Mouse (Mus musculus) layer of hippocampus, adult 9-11 months (tissue): ENCODE results near the gene Gm36245.
"Not testable (repeated sequence)": the region's sequence is repeated elsewhere in the genome, so short reads cannot be mapped to it uniquely, and the experiment has no call there.

ENCODE experiments used
- DNase-seq: peaks from one replicate; pipeline ENCODE4 v3.0.0; 2022

Gene Gm36245

DNA sequence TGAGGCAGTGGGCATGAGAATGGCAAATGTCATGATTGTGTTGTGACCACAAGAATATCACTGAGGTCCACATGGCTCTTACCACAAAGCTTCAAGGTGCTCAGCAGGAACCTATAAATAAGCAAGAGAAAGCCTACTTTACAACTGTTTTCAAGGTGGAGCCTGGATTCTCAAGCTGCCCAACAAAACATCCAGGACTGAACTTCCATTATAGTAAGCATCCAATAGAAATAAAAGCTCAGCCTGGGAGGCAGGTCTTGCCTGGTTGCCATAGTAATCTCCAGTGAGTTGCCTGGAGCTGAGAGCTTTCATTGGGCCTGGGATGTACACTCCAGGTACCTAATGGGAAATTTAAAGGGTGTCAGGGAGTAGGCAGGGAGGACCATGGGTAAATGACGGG, at the start of gene Gm36245:
Gm36245 (plus strand) TSS at position 301 of the 400 bp plus-strand sequence.
- no peak for DNase-seq

DNA sequence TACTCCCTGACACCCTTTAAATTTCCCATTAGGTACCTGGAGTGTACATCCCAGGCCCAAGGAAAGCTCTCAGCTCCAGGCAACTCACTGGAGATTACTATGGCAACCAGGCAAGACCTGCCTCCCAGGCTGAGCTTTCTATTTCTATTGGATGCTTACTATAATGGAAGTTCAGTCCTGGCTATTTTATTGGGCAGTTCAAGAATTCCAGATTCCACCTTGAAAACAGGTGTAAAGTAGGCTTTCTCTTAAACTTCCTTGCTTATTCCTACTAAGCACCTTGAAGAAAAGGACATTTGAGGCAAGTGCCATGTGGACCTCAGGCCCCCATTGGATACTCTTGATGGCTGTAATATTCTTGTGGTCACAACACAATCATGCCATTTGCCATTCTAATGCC, 37.3 kb upstream of the Gm36245 start, which contains the start of gene 1700025B11Rik:
1700025B11Rik (minus strand) TSS at position 101 of the 400 bp plus-strand sequence.
- DNase-seq = no peak

DNA sequence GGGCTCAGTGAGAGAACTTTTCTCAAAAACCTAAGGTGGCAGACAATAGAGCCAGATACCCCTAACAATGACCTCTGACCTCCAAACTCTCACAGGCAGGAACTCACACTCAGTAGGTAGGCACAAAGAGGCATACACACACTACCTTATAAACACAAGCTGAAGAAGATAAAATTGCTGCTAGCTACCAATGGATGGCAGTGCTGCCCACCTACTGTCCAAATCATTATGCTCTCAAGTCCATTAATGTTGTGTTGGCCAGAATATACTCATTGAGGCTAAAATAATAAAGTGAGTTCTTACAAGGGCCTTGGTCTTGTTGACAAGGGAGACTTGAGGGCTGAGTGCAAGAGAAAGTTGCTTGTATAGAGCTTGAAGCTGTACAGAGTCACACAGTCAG, 35.8 kb upstream of the Gm36245 start:
- DNase-seq = no peak

DNA sequence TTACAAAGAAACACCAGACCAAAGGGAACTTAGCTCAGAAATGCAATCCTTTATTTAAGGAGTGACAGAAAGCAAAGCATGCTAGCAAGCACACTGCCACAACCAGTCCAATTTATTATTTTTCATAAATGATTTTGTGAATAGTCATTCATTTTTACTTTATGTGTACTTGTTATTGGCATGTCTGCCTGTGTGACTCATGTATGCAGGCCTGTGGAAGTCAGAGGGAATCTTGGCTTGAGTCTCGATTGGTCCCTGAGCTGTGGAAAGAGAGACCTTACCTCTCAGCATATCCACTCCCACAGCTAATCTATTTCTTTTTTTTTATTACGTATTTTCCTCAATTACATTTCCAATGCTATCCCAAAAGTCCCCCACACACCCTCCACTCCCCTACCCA, 20.3 kb upstream of the Gm36245 start:
- DNase-seq = no peak

DNA sequence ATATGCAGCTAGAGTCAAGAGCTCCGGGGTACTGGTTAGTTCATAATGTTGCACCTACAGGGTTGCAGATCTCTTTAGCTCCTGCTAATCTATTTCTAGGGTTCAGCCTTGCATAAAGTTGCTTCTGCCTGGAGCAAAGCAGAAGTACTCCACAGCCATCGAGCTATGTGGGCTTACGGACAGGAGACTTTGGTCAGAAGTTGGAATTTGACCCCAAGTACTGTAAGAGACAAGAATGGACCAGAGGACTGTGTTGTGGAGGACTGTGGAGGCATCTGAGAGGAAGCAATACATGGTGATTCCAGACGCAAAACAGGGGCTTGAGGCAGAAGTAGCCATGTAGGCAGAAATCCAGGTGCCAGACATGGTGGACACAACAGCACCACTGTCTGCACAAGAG, 19.7 kb upstream of the Gm36245 start:
- no peak for DNase-seq

DNA sequence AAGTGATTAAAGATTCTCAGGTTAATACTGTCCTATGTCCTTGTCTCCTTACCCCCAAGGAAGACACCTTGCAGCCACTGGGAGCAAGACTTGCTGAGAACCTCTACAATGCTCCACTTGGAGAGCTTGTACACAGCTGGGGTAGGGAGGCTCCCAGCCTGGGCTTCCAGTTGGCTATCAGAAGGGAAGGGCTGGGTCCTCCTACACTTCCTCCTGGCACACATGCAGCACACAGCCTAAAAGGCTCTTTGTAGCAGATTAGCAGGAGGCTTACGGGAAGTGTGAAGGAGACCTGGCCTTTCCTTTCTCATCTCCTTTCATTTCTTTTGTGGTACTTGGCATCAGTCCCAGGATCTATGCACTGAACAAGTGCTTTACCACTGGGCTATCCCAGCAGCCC, 17.4 kb upstream of the Gm36245 start:
- DNase-seq = peak; percentile 39

DNA sequence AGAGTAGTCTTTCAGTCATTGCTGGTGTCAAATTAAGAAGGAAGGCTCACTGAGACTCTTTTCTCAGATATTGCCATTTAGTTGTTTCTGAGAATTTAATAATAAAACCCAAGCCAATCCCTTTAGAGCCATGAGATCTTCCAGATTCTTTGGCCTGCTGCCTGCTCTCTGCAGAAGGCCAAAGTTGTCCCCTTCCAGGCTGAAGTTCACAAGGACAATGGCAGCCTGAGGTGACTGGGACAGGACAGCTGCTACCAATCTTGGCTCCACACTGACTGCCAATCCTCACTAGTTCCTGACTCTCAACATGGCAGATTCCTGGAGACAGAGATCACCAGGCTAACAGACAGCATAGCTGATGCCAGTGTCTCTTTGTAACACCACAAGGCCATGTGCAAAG, 12.0 kb upstream of the Gm36245 start:
- no peak for DNase-seq

DNA sequence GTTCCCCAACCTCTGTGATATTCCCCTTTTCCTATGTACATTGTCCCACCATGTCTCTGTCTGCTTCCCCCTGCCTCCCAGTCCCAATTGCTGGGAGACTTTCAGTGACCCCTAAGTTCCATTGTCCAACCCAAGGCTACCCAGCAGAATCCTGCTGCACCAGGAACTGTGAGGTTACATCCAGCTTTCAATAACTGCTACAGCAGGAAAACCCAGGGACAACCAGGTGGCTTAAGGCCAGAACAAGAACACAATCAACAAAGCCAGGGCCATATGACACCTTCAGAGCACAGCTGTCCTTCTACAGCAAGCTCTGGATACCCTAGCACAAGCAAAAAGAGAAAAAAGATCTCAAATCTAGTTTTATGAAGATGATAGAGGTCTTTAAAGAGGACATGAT, 10.1 kb upstream of the Gm36245 start:
- no peak for DNase-seq

DNA sequence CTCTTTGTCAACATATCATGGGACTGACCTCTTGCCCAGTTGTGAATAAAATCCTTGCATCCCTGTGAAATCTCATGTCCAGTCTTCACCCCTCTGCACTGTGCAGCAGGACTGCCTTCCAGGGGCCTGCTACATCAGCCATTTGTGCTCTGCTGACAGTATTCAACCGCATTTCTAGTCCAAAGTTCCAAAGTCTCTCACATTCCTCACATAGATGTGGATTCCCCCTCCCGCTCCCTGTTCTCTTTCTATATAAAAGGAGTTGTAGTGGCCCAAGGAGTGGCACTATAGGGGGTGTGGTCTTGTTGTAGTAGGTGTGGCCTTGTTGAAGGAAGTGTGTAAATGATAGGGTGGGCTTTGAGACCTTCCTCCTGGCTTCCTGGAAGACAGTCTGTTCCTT, 8.2 kb upstream of the Gm36245 start:
- DNase-seq = no peak

DNA sequence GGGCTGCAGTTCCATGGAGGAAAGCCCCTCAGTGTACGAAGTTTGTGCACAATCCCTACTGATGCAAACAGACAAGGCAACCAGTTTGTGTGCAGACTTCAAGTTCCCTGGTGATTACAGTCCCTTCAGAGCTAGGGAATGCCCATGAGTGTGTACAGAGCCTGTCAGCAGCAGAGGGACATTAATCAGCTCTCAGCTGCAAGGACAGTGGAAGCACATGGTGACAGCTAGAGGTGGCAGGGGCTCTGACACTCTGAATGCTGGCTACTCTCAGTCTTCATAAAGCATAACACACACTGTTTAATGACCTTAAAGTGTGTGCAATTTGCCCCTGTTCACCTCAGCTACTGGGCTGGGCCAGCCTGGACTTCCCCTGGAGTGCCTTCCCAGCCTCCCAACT, 5.5 kb upstream of the Gm36245 start:
- no peak for DNase-seq

DNA sequence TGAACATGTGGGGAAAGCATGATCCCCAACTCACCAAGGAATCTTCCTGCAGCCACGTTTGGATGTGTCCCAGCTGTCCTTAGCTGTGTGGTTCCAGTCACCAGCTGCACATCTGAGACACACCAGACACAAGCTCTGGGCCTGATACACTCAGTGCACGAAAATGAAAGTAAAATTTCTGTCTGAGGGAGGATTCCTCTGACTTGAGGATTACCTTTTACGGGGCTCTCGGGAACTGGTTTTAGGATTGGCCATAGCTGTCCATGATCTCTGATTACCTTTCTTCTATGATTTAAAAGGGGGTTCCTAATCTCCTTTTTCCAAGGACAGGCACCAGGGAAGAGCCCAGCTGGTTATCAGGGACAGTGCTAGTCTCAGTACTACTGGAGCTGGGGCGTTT, 3.1 kb upstream of the Gm36245 start, which contains the start of gene Apol10b:
Apol10b (minus strand) TSS at position 165 of the 400 bp plus-strand sequence.
- DNase-seq = no peak

DNA sequence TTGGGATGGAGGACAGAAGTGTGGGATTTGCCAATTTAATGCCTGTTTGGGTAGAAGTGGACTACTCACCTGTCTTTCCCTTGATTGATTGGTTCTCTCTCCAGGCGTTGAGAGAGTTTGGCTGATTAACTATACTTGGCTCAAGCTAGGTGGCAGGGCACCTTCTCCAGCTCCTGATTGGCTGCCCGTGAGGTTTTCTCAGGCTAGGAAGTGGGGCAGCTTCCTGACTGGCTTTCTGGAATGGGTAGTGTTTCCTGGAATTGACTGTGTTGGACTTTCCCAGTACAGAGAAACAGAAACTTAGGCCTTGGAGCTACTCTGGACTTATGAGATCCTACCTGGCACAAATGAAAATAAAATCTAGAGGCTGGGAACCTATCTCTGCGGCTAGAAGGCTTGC, 629 bp upstream of the Gm36245 start:
- no peak for DNase-seq

DNA sequence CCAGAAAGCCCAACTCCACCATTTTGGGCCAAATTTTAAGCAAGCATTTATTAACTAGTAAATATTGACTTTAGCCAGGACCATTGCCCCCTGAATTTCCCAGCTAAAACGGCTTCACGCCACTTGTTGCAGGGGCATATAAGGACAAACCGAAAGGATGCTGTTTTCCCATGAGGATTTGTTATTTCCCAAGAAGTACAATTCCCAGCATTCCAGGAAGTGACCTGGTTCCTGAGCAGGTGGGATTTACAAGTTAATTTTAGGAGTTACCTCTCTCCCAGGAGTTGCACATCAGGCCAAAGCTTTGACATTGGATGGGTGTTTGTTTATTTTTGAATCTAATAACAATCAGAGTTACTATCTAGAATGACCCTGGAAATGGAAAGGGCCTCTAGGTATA, 7.0 kb downstream of the Gm36245 start:
- no peak for DNase-seq

DNA sequence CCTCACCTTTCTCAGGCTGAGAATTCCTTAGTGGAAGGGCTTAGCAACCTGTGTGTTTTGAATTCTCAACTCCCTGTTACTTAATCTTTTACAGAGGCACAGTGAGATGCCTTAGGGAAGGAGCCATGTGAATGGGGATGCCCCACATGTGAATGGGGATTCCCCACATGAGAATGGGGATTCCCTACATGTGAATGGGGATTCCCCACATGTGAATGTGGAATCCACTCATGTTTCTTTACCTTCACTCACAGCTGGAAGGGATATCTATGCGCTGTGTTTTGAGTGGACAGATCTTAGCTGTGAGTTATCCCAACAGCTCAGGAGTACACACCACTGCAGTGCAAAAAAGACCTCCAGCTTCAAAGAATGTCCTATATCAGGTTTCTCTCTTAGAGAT, 25.7 kb downstream of the Gm36245 start:
- DNase-seq = no peak

DNA sequence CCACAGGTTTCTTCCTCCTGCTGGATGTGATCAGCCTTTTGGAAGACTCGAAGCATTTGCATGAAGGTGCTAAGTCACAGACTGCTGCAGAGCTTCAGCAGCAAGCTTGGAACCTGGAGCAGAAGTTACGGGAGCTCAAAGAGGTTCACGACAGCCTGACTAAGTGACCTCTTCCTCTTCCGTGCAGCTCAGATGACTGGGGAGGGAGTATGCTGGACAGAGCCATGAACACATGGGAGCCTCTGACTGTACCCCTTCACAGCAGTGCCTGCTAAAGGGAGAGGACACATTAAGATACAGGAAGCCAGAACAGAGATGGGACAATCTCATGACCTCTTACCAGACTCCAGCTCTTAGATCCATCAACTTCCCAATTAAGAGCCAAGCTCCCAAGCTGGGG, 27.4 kb downstream of the Gm36245 start:
- not testable (repeated sequence) for DNase-seq

DNA sequence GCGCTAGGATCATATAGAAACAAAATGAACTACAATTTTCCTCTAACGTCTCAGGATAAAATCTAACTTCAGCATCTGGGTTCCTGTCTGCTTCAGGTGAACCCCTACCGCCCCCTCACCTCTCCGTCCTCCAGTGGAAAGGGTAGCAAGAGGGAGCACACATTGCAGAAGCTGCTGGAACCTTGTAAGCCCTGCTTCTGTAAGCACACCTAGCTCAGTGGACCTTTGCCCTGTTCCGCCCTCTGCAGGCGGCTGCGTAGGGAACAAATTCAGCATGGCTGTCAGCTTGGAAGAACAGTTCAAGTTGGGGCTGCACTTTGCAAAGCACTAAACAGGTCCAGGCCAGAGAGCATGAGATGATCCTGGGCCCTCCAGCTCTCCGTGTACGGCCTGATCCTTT, 29.6 kb downstream of the Gm36245 start:
- DNase-seq = not testable (repeated sequence)

DNA sequence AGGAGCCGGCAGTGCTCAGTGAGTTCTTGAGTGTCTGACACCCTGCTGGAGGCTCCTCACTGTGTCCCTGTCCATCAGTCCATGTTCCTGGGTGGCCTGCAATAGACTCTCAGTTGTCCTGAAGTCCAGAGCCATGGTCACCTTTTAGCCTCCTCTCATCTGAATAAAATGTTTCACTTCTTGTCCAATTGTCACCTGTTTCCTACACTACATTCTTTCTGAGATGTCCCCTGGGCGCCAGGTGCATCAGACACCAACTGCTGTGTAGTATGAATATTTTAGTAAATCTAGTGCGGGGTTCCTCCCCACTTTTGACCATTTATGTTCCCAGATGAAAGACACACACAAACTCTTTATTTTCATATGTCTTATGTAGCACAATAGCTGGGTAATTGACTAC, 30.8 kb downstream of the Gm36245 start:
- not testable (repeated sequence) for DNase-seq

DNA sequence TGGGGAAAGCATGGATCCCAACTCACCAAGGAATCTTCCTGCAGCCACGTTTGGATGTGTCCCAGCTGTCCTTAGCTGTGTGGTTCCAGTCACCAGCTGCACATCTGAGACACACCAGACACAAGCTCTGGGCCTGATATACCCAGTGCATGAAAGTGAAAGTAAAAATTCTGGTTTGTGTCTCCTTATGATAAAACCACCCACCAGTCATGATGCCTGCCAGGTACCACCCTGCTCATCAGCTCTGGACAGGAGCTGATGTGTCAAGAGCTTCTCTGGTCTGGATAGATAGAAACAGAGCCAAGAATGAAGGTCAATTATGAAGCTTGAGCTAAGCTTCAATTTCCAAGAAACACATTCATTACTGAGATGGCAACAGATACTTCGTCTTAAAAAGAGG, 44.1 kb downstream of the Gm36245 start, which contains the start of gene Apol11b:
Apol11b (minus strand) TSS at position 111 of the 400 bp plus-strand sequence.
- DNase-seq = not testable (repeated sequence)

DNA sequence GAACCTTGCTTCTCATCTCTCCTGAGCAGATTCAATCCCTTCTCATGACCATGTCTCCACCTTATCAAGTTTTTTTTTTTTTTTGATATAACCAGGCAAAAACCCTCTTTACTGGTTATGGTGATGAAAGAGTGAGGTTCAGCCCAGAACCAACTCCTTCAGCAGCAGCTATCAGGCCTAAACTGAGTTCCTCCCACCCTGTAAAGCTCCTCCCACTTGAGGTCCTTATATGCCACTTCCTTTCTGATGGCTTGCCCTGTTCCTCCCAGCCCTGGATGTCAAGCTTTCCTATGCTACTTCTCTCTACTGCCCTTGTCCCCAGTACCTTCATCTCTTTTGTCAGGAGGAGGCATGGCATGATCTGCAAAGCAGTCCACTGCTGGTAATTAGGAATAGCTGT, 52.1 kb downstream of the Gm36245 start:
- not testable (repeated sequence) for DNase-seq
